Mouse (Mus musculus) neural tube, postnatal 0 days (tissue): ENCODE measurements around the gene Myh7b. TPM values are rescaled to one million over a fixed set of nuclear protein-coding genes. Genes with fewer than 3 reads are reported as not detected.

Experiments used
- microRNA counts: library from miRNA; unstranded; fragments of <30 nt; microRNA quantifications from one replicate; lab custom pipeline; 2015
- microRNA-seq: library from miRNA; unstranded; fragments of <30 nt; microRNA quantifications from one replicate; pipeline ENCODE4, GENCODE M21; 2016
- polyA plus RNA-seq: library from polyadenylated mRNA; unstranded; fragments of >200 nt; fragmentation: Nextera tagmentation; extraction: Ambion mirVana; gene quantifications from 2 replicates; pipeline ENCODE4 v1.2.1, GENCODE M21; 2015

Gene Myh7b
- 2.9 and 4.4 TPM in 2 replicates for polyA plus RNA-seq

GRCm38 (mm10) chr2:155610978-155611377 is at the start of gene Myh7b:
Myh7b (plus strand) TSS chr2:155611212.

GRCm38 (mm10) chr2:155592137-155592853 is 18.7 kb upstream of the Myh7b start, which contains the start of gene Gss:
Gss (minus strand) TSS chr2:155592810.

MicroRNA genes within 50 kb of the gene (microRNA counts, 519-probe panel; counts per million panel counts)
- microRNA mmu-miR-499 (lab: Ali Mortazavi, UCI) = 40.5 counts per million

Small RNAs within 50 kb of the gene (microRNA-seq; reads per million reads assigned to microRNA genes)
- 14.8 reads per million, percentile 24 among the genes with 10 or more reads in this experiment for gene Mir499

Other genes with a start within 250 kb of the Myh7b start
- 52.4 and 62.9 TPM in 2 replicates for gene Trp53inp2, start 230.2 kb upstream of the Myh7b start, polyA plus RNA-seq
- 20.5 and 20.6 TPM in 2 replicates for gene Ncoa6, start 137.3 kb upstream of the Myh7b start, polyA plus RNA-seq
- gene Acss2, start 93.3 kb upstream of the Myh7b start, polyA plus RNA-seq = 25.3 and 26.6 TPM in 2 replicates
- 103 and 108 TPM in 2 replicates for gene Ggt7, start 93.0 kb upstream of the Myh7b start, polyA plus RNA-seq
- 15.7 and 16.6 TPM in 2 replicates for gene Gss, start 18.4 kb upstream of the Myh7b start, polyA plus RNA-seq
- gene Trpc4ap, start 81.2 kb downstream of the Myh7b start, polyA plus RNA-seq = 129 and 133 TPM in 2 replicates
- 26.5 and 30.5 TPM in 2 replicates for gene Edem2, start 118.3 kb downstream of the Myh7b start, polyA plus RNA-seq
- gene Gm17581, start 124.7 kb downstream of the Myh7b start, polyA plus RNA-seq = not detected in 2 replicates
- 4.1 and 4.3 TPM in 2 replicates for gene Procr, start 139.9 kb downstream of the Myh7b start, polyA plus RNA-seq
- 13.4 and 15.4 TPM in 2 replicates for gene Mmp24, start 164.1 kb downstream of the Myh7b start, polyA plus RNA-seq
- gene BC029722, start 208.2 kb downstream of the Myh7b start, polyA plus RNA-seq = 62.5 and 64.9 TPM in 2 replicates
- gene Eif6, start 215.7 kb downstream of the Myh7b start, polyA plus RNA-seq = 138 and 140 TPM in 2 replicates
- 0.21 and 0.23 TPM in 2 replicates for gene Fam83c, start 223.6 kb downstream of the Myh7b start, polyA plus RNA-seq